Mouse (Mus musculus): ENCODE results near the gene Bicdl1. TPM values are rescaled to one million over a fixed set of nuclear protein-coding genes. Genes with fewer than 3 reads are reported as not detected.

Bicdl1 gene
- polyA plus RNA-seq, 1 experiment: 6.1 TPM

- TF ChIP-seq POLR2A (IDR thresholded peaks at IDR 0.05; ENCODE audit: borderline replicate concordance, control insufficient read depth, low read depth, low read length) (no peak), CTCF (IDR thresholded peaks at IDR 0.05; ENCODE audit: control insufficient read depth, insufficient read depth, low read length) (no peak)
- Histone ChIP-seq H3K4me1 (ENCODE audit: control insufficient read depth, insufficient read depth, low read length) (no peaks in the 10 kb centered on the region), H3K4me3 (replicated peaks; ENCODE audit: control insufficient read depth, low read depth, low read length) (no peak overlapping the region), H3K27ac (ENCODE audit: control insufficient read depth, insufficient read depth, low read depth, low read length, poor library complexity) (no peak overlapping the region)
- WGBS: 85% methylated on average over 6 of the region's 6 CpGs
Observed at GRCm38 (mm10) chr5:115603561-115603960, 127.9 kb downstream of the Bicdl1 start.

Other genes starting within 250 kb of the Bicdl1 start
- 9.0 and 13.2 TPM in 2 replicates for gene Sirt4, start 246.9 kb downstream of the Bicdl1 start, polyA plus RNA-seq (2011; ENCODE audit: insufficient read depth, insufficient read length, low replicate concordance, missing spikeins)
- gene Pxn, start 224.9 kb downstream of the Bicdl1 start, polyA plus RNA-seq (2011; ENCODE audit: insufficient read depth, insufficient read length, low replicate concordance, missing spikeins): 32.5 and 71.6 TPM in 2 replicates
- gene Rplp0, start 172.2 kb downstream of the Bicdl1 start, polyA plus RNA-seq (2011; ENCODE audit: insufficient read depth, insufficient read length, low replicate concordance, missing spikeins): 1,167 and 1,244 TPM in 2 replicates
- gene Gcn1l1, start 166.4 kb downstream of the Bicdl1 start, polyA plus RNA-seq (2011; ENCODE audit: insufficient read depth, insufficient read length, low replicate concordance, missing spikeins): 23.3 and 38.4 TPM in 2 replicates
- 22.3 and 32.5 TPM in 2 replicates for gene Rab35, start 99.7 kb downstream of the Bicdl1 start, polyA plus RNA-seq (2011; ENCODE audit: insufficient read depth, insufficient read length, low replicate concordance, missing spikeins)
- gene Cit, start 113.7 kb upstream of the Bicdl1 start, polyA plus RNA-seq (2011; ENCODE audit: insufficient read depth, insufficient read length, low replicate concordance, missing spikeins): 41.5 and 76.2 TPM in 2 replicates